Mouse (Mus musculus) bone marrow, adult 2 months (tissue): Measurements from ENCODE around the gene Slc2a9.

ENCODE experiments used
- CTCF ChIP-seq: fragments of 200-500 bp; IDR thresholded peaks from 2 replicates; pipeline ENCODE4 v1.5.1; 2011; ENCODE audit warnings: low read length, control low read depth; ENCODE audit not compliant: control insufficient read depth, insufficient read depth
- POLR2A ChIP-seq: fragments of 200-500 bp; IDR thresholded peaks from 2 replicates; pipeline ENCODE4 v1.6.1; 2011; ENCODE audit warnings: low read depth, mild to moderate bottlenecking, control low read depth, low read length, borderline replicate concordance; ENCODE audit not compliant: control insufficient read depth

GRCm38 (mm10) chr5:38427757-38428156 is 75.2 kb downstream of the Slc2a9 start:
- TF ChIP-seq POLR2A: no peak
- no peak for TF ChIP-seq CTCF
